Mouse (Mus musculus) adrenal gland, adult 10 weeks (tissue): ENCODE measurements around the gene Cavin3. TPM values are rescaled to one million over a fixed set of nuclear protein-coding genes. Genes with fewer than 3 reads are reported as not detected.

Experiments
- polyA plus RNA-seq: library from polyadenylated mRNA; stranded (reverse); fragments of 350-450 nt; fragmentation: Illumina TruSeq; extraction: RNeasy Lipid Tissue Mini Kit (QIAGEN cat#74804); gene quantifications from one replicate; pipeline ENCODE4 v1.2.3, GENCODE M21; 2014; ENCODE audit warnings: low read depth, low replicate concordance

Cavin3 gene
- polyA plus RNA-seq, result 16.9 TPM

DNA sequence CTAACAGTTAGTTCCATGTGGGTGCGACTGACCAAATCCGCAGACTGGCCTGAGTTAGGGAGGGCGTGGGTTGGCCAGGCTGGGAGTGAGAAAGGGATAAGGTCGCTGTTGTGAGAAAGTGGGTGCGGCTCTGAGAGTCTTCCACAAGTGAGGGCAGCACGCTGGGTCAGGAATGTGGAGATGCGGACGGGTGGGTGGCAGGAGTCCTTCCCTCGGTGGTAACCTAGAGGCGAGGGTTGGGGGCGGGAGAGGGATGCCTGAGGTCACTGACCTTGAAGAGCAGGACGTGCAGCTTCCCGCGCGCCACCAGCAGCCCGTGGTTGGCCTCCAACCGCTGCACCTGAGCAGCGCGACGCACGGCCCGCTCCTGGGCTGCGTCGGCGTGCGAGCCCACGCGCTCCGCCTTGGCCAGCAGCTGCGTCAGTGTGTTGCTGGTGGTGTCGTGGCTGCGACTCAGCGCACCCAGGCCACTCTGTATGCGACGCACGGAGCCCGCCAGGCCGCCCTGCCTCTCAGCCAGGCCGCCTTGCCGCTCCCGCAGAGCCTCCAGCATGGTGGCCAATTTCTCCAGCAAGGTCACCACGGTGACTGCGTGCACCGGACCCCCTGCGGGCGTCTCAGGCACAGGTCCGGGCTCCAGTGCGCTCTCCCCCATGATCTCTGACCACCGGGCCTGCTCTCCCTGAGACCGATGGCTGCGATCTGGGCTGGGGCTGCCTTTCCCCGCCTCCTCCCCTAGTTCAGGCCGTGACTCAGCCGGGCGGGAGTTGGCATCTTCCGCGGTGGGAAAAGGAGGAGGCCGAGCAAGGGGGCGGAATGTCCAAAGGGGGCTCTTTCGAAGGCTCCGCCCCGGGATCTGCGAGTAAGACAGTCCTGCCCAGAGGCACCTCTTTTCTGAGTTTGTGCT lies at the start of gene Cavin3:
TSS of gene Cavin3 (minus strand) at position 796 of the 907 bp plus-strand sequence.

Other genes with a start within 250 kb of the Cavin3 start
- not detected for gene Olfr688, start 194.2 kb downstream of the Cavin3 start, polyA plus RNA-seq
- gene Olfr689, start 171.1 kb downstream of the Cavin3 start, polyA plus RNA-seq, result not detected
- gene Olfr690, start 148.2 kb downstream of the Cavin3 start, polyA plus RNA-seq, result not detected
- not detected for gene Olfr691, start 140.0 kb downstream of the Cavin3 start, polyA plus RNA-seq
- gene Olfr692, start 114.1 kb downstream of the Cavin3 start, polyA plus RNA-seq, result not detected
- gene Gm5901, start 107.3 kb downstream of the Cavin3 start, polyA plus RNA-seq, result not detected
- gene Fam160a2, start 82.2 kb downstream of the Cavin3 start, polyA plus RNA-seq, result 10.6 TPM
- gene Cnga4, start 77.7 kb downstream of the Cavin3 start, polyA plus RNA-seq, result not detected
- gene Cckbr, start 56.6 kb downstream of the Cavin3 start, polyA plus RNA-seq, result not detected
- gene Smpd1, start 72.1 kb upstream of the Cavin3 start, polyA plus RNA-seq, result 5.8 TPM
- gene Apbb1, start 99.4 kb upstream of the Cavin3 start, polyA plus RNA-seq, result 1.4 TPM
- not detected for gene Hpx, start 117.8 kb upstream of the Cavin3 start, polyA plus RNA-seq
- gene Trim3, start 151.3 kb upstream of the Cavin3 start, polyA plus RNA-seq, result 5.9 TPM
- gene Timm10b, start 157.8 kb upstream of the Cavin3 start, polyA plus RNA-seq, result 47.9 TPM
- gene Arfip2, start 158.1 kb upstream of the Cavin3 start, polyA plus RNA-seq, result 12.3 TPM
- gene Gm45799, start 158.3 kb upstream of the Cavin3 start, polyA plus RNA-seq, result 1.3 TPM
- gene Dnhd1, start 168.5 kb upstream of the Cavin3 start, polyA plus RNA-seq, result 1.7 TPM